Mouse (Mus musculus) layer of hippocampus, postnatal 25 days (tissue): ENCODE measurements around the gene Calcr. TPM values are rescaled to one million over a fixed set of nuclear protein-coding genes. Genes with fewer than 3 reads are reported as not detected.
"Not testable (repeated sequence)": the region's sequence is repeated elsewhere in the genome, so short reads cannot be mapped to it uniquely, and the experiment has no call there.

ENCODE experiments used
- DNase-seq, 2 experiments: peaks; one replicate each; pipeline ENCODE4 v3.0.0; 2022; ENCODE audit warnings: mixed read lengths in 2 of 2, low spot score in 1 of 2; ENCODE audit errors: extremely low spot score in 1 of 2
- microRNA-seq, 2 experiments: library from miRNA; unstranded; fragments of <30 nt; microRNA quantifications; one replicate each; pipeline ENCODE4 v1.2.0; 2021
- total RNA-seq, 2 experiments: library from RNA; stranded (reverse); gene quantifications; 2 replicates each; pipeline ENCODE4 v1.2.3; 2021

Calcr gene
- not detected for total RNA-seq

DNA sequence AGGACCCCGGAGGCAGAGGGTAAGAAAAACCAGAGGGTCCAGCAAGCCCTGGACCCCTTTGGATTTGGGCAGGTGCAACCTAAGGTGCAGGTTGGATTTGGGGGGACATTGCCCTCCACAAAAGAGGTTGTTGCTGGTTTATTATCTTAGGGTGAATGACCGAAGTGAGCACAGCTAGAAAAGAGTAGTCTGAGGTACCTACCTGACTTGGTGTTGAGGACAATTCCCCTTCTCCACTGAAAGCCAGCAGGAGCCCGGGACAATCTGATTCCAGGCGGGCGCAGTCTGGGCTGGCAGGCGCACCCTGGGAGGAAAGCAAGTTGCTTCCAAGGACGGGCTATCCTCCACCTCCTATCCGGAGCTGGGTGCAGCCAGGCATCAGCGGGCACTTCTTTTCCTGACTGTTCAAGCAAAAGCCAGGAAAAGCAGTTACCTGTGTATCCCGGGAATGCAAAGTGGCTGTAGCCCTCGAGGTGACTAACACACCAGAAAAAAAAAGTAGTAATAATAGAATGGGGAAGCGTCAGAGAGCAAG is at the start of gene Calcr:
TSS of gene Calcr (minus strand) at position 485 of the 535 bp plus-strand sequence.
- no peak for DNase-seq

DNA sequence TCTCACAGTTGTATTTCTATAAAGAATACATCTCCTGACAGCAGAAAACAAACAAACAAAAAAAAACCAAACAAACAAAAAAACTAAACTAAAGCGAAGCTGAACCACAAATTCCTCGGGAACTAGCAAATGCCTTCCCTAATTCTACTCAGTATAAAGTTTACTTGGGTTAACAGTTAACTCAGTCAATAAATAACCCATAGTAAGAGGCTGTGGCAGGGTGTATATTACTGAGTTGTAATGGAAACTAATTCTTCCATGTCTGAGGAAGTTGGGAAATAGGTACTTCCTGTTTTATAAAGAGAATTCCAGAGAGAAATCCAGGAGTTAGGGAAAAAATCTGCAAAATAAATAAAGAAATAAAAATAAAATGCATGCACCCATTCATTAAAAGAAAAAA is 3.0 kb upstream of the Calcr start:
- no peak for DNase-seq

DNA sequence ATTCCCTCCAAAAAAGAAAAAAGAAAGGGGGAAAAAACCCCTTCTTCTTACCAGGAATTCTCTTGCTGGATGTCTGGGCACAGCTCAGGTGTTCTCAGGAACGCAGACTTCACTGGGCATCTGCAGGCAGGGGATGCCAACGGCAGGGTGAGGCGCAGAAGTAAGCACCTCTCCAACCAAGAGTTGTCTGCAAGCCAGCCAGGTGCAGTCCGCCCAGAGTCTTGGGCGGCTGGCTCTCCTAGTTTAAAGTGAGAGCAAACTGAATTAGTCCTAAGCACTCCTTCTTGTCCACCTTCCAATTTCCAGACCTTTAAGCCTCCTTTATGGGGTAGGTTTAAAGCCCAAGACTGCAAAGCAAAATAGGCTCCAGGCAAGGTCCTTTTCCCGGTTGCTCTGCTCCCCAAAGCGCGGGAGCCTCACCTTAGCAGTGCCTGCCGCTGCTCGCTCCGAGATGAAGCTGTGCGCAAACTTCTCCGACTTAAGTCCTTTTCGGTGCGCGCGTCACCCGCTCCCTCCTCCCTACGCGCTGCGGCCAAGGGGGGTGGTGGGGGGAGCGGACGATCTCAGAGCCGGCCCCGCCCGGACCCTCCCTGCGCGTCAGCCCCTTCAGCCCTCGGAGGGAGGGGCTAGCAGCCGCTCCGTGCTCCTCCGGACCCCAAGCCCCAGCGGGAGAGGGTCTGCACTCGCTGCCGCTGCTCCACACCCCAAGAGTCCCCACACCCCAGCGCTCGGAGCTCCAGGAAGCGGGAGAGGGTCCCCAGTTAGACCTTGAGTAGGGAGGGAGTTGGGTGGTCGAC is 1.1 kb downstream of the Calcr start:
- DNase-seq: no peak

- DNase-seq: no peak
Measured at GRCm38 (mm10) chr6:3751576-3751975, 12.9 kb downstream of the Calcr start.

- no peak for DNase-seq
Measured at GRCm38 (mm10) chr6:3749624-3750023, 14.9 kb downstream of the Calcr start.

DNA sequence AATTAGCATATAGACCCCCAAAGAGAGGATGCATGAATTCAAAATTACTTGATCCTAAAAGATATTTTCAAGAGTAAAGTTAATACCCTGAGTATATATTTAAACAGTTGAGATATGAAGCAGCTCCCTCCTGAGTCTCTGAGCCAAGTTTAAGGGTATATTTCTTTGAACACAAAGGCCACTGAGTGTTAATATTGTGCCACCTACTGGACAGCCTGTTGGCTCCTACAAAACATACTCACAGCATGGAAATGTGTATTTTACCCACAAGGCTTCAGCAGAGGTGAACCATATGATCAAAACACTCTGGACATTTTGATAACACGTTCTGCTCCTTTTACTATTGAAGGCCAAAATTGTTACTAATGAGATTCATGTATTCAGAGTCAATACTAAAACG is 19.0 kb downstream of the Calcr start:
- no peak for DNase-seq

DNA sequence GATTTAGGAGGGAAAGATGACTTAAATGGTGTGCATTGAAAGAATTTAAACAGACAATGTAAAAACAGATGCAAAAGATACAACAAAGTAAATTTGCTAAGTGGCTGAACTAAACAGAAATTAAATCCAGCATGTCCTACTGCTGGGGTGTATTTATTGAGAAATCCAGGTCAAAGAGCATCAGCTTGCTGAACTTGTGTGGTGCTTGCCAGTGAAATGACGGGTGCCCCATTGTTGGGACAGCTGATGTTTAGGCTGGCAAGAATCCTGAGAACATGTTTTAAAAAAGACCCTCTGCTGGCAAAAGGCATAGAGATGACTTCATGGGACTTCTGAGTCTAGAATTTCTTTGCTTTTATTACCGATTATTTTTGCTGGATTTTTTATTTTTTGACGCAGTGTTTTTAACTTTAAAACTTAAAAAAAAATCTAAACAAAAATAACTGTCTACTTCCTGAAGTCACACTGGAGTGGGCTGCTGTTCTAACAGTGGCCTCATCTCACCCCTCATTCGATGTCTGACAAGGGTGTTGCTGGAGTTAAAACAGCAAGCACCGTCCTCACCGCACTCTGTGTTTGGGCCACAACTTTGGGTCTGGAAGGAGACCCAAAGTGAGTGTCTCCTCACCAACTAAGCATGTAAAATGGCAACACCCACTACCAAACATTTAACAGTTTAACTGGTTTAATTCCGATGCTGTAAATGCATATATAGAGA is 22.4 kb downstream of the Calcr start:
- DNase-seq: no peak

GRCm38 (mm10) chr6:3741296-3741695 is 23.2 kb downstream of the Calcr start:
- DNase-seq: no peak

- no peak for DNase-seq
Measured at GRCm38 (mm10) chr6:3730246-3730867, 34.2 kb downstream of the Calcr start.

DNA sequence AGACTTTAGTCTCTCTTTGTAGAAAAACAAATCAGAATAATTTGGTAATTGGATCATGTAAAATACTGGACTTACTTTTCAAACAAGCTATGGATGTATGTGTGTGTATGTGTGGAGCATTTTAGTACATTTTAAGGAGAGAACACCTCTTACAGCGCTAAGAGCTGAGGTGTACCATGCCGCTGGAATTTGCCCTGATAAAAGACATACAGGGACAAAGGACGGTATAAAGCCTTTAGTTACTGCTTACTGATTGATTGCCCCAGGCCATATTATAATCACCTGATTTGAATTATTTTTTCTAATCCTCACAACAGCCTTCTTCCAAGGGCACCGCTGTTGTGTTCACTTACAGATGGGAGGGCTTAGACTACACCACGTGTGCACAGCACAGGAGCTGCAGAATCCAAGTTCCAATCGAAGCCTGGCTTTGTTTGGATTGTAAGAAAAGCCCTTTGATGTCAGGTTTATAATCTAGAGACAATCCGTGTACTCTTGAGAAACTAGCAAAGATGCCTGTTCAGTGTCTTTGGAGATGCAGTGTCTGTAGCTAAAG is 76.3 kb downstream of the Calcr start:
- no peak for DNase-seq

DNA sequence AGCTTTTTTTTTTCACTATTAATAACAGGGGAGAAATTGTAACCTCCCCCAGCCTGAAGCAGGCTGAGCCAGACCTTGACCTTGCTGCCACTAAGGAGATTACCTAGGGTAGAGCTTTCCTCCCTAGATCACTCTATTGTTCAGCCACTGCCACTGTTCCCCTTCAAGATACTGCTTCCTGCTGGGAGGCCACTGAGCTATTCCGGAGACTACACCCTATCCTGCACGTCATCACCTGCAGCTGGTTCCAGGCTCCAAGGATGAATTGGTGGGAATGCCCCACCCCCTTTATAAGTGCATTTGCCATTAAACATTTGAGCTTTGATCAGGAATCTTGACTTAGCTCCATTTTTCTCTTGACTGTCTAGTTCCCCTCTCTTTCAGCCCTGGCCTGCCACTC is 86.2 kb downstream of the Calcr start:
- not testable (repeated sequence) for DNase-seq

DNA sequence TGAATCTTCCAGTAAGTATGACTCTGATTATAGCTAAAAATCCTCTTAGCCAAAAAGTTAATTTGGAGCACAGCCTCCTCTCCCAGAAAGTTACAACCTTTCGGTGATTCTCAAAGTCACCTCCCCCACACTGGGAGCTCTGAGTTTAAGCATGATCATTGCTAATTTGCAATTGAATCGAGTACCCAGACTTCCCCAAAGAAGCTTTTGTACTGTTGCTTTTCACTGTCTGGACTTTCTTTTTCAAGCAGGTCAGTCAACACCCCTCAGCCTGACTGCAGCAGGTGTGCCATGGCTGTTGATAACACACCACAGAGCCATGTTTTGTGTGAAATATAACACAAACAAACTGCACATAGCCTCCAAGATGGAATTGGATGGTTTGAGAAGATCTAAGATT is 86.7 kb downstream of the Calcr start:
- DNase-seq: no peak

GRCm38 (mm10) chr6:3671941-3672340 is 92.6 kb downstream of the Calcr start:
- DNase-seq: not testable (repeated sequence)

GRCm38 (mm10) chr6:3664147-3664716 is 100.3 kb downstream of the Calcr start:
- DNase-seq: no peak

DNA sequence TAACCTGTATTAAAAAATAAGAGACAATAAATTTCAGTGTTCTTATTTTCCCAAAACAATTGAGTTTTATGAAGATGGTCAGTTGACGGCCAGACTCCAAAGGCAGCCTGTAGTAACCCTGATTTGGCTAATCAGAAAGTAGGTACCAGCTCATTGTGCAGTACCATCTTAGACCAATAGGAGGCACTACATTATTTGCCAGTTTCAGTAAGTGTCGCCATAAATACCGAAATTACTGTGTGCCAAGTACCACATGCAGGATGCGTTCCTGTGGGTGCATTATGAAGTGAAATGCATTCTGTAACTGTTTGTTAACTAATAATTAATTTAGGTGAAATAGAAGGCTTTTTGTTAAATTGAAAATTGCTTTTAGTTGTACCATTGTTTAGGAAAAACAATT is 106.1 kb downstream of the Calcr start:
- DNase-seq: no peak

Small RNAs within 50 kb of the gene (microRNA-seq; reads per million reads assigned to microRNA genes)
- 0 reads per million in 2 experiments for gene Mir489
- 0 reads per million in 2 experiments for gene Mir653

Other genes starting within 250 kb of the Calcr start
- under 1 TPM in 1 of 2 experiments, not detected in 1; 0.52 TPM for gene Tfpi2, start 224.2 kb upstream of the Calcr start, total RNA-seq
- gene Gngt1, start 229.1 kb upstream of the Calcr start, total RNA-seq: not detected
- 10 to 100 TPM in 1 of 2 experiments, 1 to 10 TPM in 1; 9.9 to 11.5 TPM for gene Gng11, start 239.2 kb upstream of the Calcr start, total RNA-seq